Mouse (Mus musculus): Measurements from ENCODE around the gene Ccnh. TPM values are rescaled to one million over a fixed set of nuclear protein-coding genes. Genes with fewer than 3 reads are reported as not detected.

Gene Ccnh
- polyA plus RNA-seq, 2 experiments: 50.6 to 77.1 TPM

DNA sequence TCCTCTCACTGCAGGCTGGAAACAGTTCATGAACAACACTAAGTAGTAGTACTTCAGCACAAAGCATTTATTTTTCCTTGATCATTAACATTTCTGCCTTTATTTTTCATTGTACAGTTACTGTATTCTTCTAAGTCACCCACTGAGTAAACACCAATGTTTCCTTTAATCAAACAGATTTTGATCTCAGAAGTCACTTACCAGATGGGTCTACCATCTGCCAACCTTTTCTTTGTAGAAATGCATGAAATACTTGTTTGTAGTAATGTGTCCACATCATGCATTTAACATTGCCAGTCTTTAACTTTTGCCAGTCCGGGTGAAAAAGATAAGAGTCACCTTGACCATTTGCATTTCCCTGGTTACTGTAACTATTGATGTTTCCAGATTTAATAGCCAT lies 21.1 kb downstream of the Ccnh start:
- peaks cover 38% of the 10 kb centered on the region for H3K36me3 ChIP-seq (ENCODE audit: control insufficient read depth, insufficient read depth, low read length)
- 91% methylated on average over 1 of the region's 1 CpGs for WGBS
- no peaks in the 10 kb centered on the region for H3K4me1 ChIP-seq (ENCODE audit: control insufficient read depth, insufficient read depth, low read length)
- H3K27ac ChIP-seq (replicated peaks; ENCODE audit: low read depth, low read length): no peak overlapping the region
- ATAC-seq (ENCODE audit: low FRiP score, low read depth) (no peak), DNase-seq (ENCODE audit: low spot score) (no peak)
- H3K27me3 ChIP-seq (ENCODE audit: control insufficient read depth, insufficient read depth, low read length): no peaks in the 10 kb centered on the region
- H3K9me3 ChIP-seq (ENCODE audit: control insufficient read depth, low read length): no peaks in the 10 kb centered on the region
- no peak overlapping the region for H3K9ac ChIP-seq (ENCODE audit: low read depth, low read length, severe bottlenecking)
- H3K4me3 ChIP-seq (replicated peaks; ENCODE audit: low read length): no peak overlapping the region
- H3K4me2 ChIP-seq (replicated peaks; ENCODE audit: low read depth, low read length, severe bottlenecking): no peak overlapping the region
- no peak for TF ChIP-seq POLR2A (IDR thresholded peaks at IDR 0.05; ENCODE audit: borderline replicate concordance, extremely low read depth, insufficient read depth, insufficient read length)

DNA sequence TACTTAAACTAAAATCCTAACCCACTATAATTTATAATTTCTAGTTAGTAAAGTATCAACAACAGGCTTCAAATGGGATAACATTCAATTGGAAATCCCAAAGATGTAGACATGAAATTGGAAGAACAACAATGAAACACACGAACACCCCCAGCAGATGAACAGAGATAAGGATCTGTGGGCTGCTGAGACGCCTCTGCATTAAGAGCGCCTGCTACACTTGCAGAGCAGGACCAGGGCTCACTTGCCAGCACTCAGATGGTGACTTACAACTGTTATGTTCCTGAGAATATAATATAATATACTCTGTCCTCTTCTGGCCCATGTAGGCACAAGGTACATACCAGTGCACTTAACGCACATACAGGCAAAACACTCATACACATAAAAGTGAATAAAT lies 29.4 kb downstream of the Ccnh start:
- no peak overlapping the region for H3K27ac ChIP-seq (replicated peaks; ENCODE audit: low read depth, low read length)
- TF ChIP-seq POLR2A (IDR thresholded peaks at IDR 0.05; ENCODE audit: borderline replicate concordance, extremely low read depth, insufficient read depth, insufficient read length): no peak
- no peaks in the 10 kb centered on the region for H3K27me3 ChIP-seq (ENCODE audit: control insufficient read depth, insufficient read depth, low read length)
- no peak overlapping the region for H3K4me2 ChIP-seq (replicated peaks; ENCODE audit: low read depth, low read length, severe bottlenecking)
- no peaks in the 10 kb centered on the region for H3K9me3 ChIP-seq (ENCODE audit: control insufficient read depth, low read length)
- no peak for ATAC-seq (ENCODE audit: low FRiP score, low read depth)
- peaks cover 42% of the 10 kb centered on the region for H3K36me3 ChIP-seq (ENCODE audit: control insufficient read depth, insufficient read depth, low read length)
- H3K4me1 ChIP-seq (ENCODE audit: control insufficient read depth, insufficient read depth, low read length): no peaks in the 10 kb centered on the region
- H3K4me3 ChIP-seq (replicated peaks; ENCODE audit: low read length): no peak overlapping the region
- WGBS: 82% methylated on average over 4 of the region's 4 CpGs
- DNase-seq (ENCODE audit: low spot score): no peak
- H3K9ac ChIP-seq (ENCODE audit: low read depth, low read length, severe bottlenecking): no peak overlapping the region

DNA sequence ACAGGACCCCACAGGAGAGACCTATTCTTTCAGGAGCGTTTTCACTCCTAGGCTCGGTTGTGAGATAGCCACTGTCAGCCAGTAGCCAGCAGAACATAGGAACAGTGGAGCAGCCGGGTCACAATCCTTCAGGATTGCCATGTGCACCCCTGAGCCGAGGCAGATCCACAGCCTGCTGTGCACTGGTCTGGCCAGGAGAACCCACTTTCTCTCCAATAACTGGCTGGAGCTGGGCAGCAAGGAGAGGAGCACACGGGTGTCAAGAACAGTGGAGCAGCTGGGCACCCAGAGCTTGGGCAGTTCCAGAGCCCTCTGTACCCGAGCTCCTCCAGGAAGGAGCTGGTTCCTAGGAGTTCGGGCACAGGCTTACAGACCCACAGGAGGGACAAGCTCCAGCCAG lies 49.6 kb downstream of the Ccnh start:
- Histone ChIP-seq H3K4me1 (ENCODE audit: control insufficient read depth, insufficient read depth, low read length) (no peaks in the 10 kb centered on the region), H3K9me3 (ENCODE audit: control insufficient read depth, low read length) (no peaks in the 10 kb centered on the region), H3K9ac (ENCODE audit: low read depth, low read length, severe bottlenecking) (no peak overlapping the region), H3K4me3 (replicated peaks; ENCODE audit: low read length) (no peak overlapping the region), H3K27ac (replicated peaks; ENCODE audit: low read depth, low read length) (no peak overlapping the region), H3K4me2 (replicated peaks; ENCODE audit: low read depth, low read length, severe bottlenecking) (no peak overlapping the region), H3K27me3 (ENCODE audit: control insufficient read depth, insufficient read depth, low read length) (no peaks in the 10 kb centered on the region), H3K36me3 (ENCODE audit: control insufficient read depth, insufficient read depth, low read length) (peaks cover 9% of the 10 kb centered on the region)
- DNase-seq (ENCODE audit: low spot score): no peak
- TF ChIP-seq POLR2A (IDR thresholded peaks at IDR 0.05; ENCODE audit: borderline replicate concordance, extremely low read depth, insufficient read depth, insufficient read length): no peak
- WGBS: 92% methylated on average over 7 of the region's 7 CpGs
- ATAC-seq (ENCODE audit: low FRiP score, low read depth): no peak

Other genes with a start within 250 kb of the Ccnh start
- 44.5 and 52.8 TPM in 2 replicates for gene Rasa1, start 99.7 kb downstream of the Ccnh start, polyA plus RNA-seq (2012; rRNA removed)
- gene Rasa1, start 99.7 kb downstream of the Ccnh start, polyA plus RNA-seq (2014; fragmentation: Nextera tagmentation; extraction: Ambion mirVana): 63.6 and 64.7 TPM in 2 replicates

Data from limb, embryonic 14.5 days (tissue).